Mouse (Mus musculus) heart, embryonic 12.5 days (tissue): ENCODE measurements around the gene Carhsp1. TPM values are rescaled to one million over a fixed set of nuclear protein-coding genes. Genes with fewer than 3 reads are reported as not detected.

Experiments used
- ATAC-seq: fragments of 200-750 bp; cut with Nextera tagmentation; 2 replicates; pipeline ENCODE4 v1.8.0; 2017; ENCODE audit warnings: moderate TSS enrichment, moderate library complexity; ENCODE audit not compliant: insufficient number of reproducible peaks, low FRiP score
- H3K27ac ChIP-seq: fragments of 300-500 bp; sonication (generic); 2 replicates; pipeline ENCODE4 v1.5.1; 2016; ENCODE audit warnings: mild to moderate bottlenecking, moderate library complexity; ENCODE audit not compliant: poor library complexity, severe bottlenecking
- H3K27me3 ChIP-seq: fragments of 300-500 bp; sonication (generic); replicated peaks from 2 replicates; pipeline ENCODE4 v1.6.1; 2016; ENCODE audit warnings: mild to moderate bottlenecking, moderate library complexity
- H3K36me3 ChIP-seq: fragments of 300-500 bp; sonication (generic); 2 replicates; pipeline ENCODE4 v1.6.1; 2016; ENCODE audit warnings: mild to moderate bottlenecking, moderate library complexity
- H3K4me1 ChIP-seq: fragments of 300-500 bp; sonication (generic); replicated peaks from 2 replicates; pipeline ENCODE4 v1.6.1; 2016; ENCODE audit warnings: mild to moderate bottlenecking
- H3K4me2 ChIP-seq: fragments of 300-500 bp; sonication (generic); 2 replicates; pipeline ENCODE4 v1.6.1; 2016; ENCODE audit warnings: mild to moderate bottlenecking, moderate library complexity
- H3K4me3 ChIP-seq: fragments of 300-500 bp; sonication (generic); 2 replicates; pipeline ENCODE4 v1.5.1; 2016; ENCODE audit warnings: mild to moderate bottlenecking
- H3K9ac ChIP-seq: fragments of 300-500 bp; sonication (generic); 2 replicates; pipeline ENCODE4 v1.6.1; 2016; ENCODE audit warnings: mild to moderate bottlenecking, moderate library complexity
- H3K9me3 ChIP-seq: fragments of 300-500 bp; sonication (generic); replicated peaks from 2 replicates; pipeline ENCODE4 v1.6.1; 2016; ENCODE audit warnings: mild to moderate bottlenecking, moderate library complexity
- WGBS: fragments of 180-500 bp; shearing (Covaris S2); methylation state at CpG from one replicate; pipeline ENCODE4 v1.1.7; 2016; 5-methylcytosine and 5-hydroxymethylcytosine counted together
- polyA plus RNA-seq: library from polyadenylated mRNA; unstranded; fragments of >200 nt; fragmentation: Nextera tagmentation; extraction: Ambion mirVana; gene quantifications from 2 replicates; pipeline ENCODE4 v1.2.1, GENCODE M21; 2016

Carhsp1 gene
- polyA plus RNA-seq, 1 experiment from 2014 or later = 95.8 TPM

GRCm38 (mm10) chr16:8674165-8674564 lies 2.2 kb upstream of the Carhsp1 start:
- WGBS = 4% methylated on average over 8 of the region's 8 CpGs
- H3K4me3 ChIP-seq = no peak overlapping the region

GRCm38 (mm10) chr16:8673343-8673742 lies 1.4 kb upstream of the Carhsp1 start:
- Histone ChIP-seq H3K9me3 (no peaks in the 10 kb centered on the region), H3K27me3 (no peaks in the 10 kb centered on the region), H3K27ac (no peak overlapping the region), H3K36me3 (no peaks in the 10 kb centered on the region), H3K4me1 (peaks cover 32% of the 10 kb centered on the region), H3K4me3 (no peak overlapping the region), H3K4me2 (no peak overlapping the region), H3K9ac (no peak overlapping the region)
- ATAC-seq = no peak
- 63% methylated on average over 6 of the region's 6 CpGs for whole genome bisulfite sequencing

More at GRCm38 (mm10) chr16:8674165-8674564, 2.2 kb upstream of the Carhsp1 start:
- no peak for ATAC-seq
- H3K9ac ChIP-seq = no peak overlapping the region
- no peaks in the 10 kb centered on the region for H3K36me3 ChIP-seq
- H3K27ac ChIP-seq = no peak overlapping the region
- H3K4me1 ChIP-seq = peaks cover 24% of the 10 kb centered on the region
- no peaks in the 10 kb centered on the region for H3K27me3 ChIP-seq
- H3K9me3 ChIP-seq = no peaks in the 10 kb centered on the region
- H3K4me2 ChIP-seq = 0 out of 2 replicates have a peak overlapping the region, but pooled peaks have one; percentile 14

- Histone ChIP-seq H3K36me3 (no peaks in the 10 kb centered on the region), H3K9me3 (no peaks in the 10 kb centered on the region), H3K27me3 (no peaks in the 10 kb centered on the region), H3K4me2 (peak overlapping the region; percentile 89), H3K27ac (no peak overlapping the region), H3K4me3 (peak overlapping the region; percentile 78; the same call in 1 of the 2 replicates), H3K4me1 (peaks cover 38% of the 10 kb centered on the region), H3K9ac (no peak overlapping the region)
- no peak for ATAC-seq
These were observed 856 bp upstream of the Carhsp1 start for GRCm38 (mm10) chr16:8672811-8673210.

- Histone ChIP-seq H3K27me3 (no peaks in the 10 kb centered on the region), H3K4me2 (peak overlapping the region; percentile 89), H3K9ac (peak overlapping the region; percentile 82; the same call in 1 of the 2 replicates), H3K4me1 (peaks cover 43% of the 10 kb centered on the region), H3K27ac (no peak overlapping the region), H3K4me3 (peak overlapping the region; percentile 78), H3K36me3 (no peaks in the 10 kb centered on the region), H3K9me3 (no peaks in the 10 kb centered on the region)
- ATAC-seq = no peak
- 0% methylated on average over 18 of the region's 18 CpGs for WGBS
These were observed 364 bp upstream of the Carhsp1 start for GRCm38 (mm10) chr16:8672350-8672687.

GRCm38 (mm10) chr16:8670041-8671035 lies 1.6 kb downstream of the Carhsp1 start:
- Histone ChIP-seq H3K27me3 (no peaks in the 10 kb centered on the region), H3K4me2 (peak overlapping the region; percentile 89), H3K4me1 (peaks cover 59% of the 10 kb centered on the region), H3K27ac (peak overlapping the region; percentile 77), H3K9ac (peak overlapping the region; percentile 82), H3K36me3 (no peaks in the 10 kb centered on the region), H3K9me3 (no peaks in the 10 kb centered on the region), H3K4me3 (peak overlapping the region; percentile 78)
- no peak for ATAC-seq
- WGBS = 5% methylated on average over 15 of the region's 15 CpGs

GRCm38 (mm10) chr16:8669432-8669831 lies 2.5 kb downstream of the Carhsp1 start:
- Histone ChIP-seq H3K4me3 (peak overlapping the region; percentile 78), H3K9me3 (no peaks in the 10 kb centered on the region), H3K27ac (peak overlapping the region; percentile 77), H3K4me1 (peaks cover 64% of the 10 kb centered on the region), H3K9ac (peak overlapping the region; percentile 82), H3K36me3 (0 out of 2 replicates have a peak, but pooled peaks cover 2% of the 10 kb centered on the region), H3K27me3 (no peaks in the 10 kb centered on the region), H3K4me2 (peak overlapping the region; percentile 89)
- 60% methylated on average over 5 of the region's 5 CpGs for WGBS
- ATAC-seq = no peak

GRCm38 (mm10) chr16:8668386-8668785 lies 3.6 kb downstream of the Carhsp1 start:
- ATAC-seq = no peak
- Histone ChIP-seq H3K27me3 (no peaks in the 10 kb centered on the region), H3K9me3 (no peaks in the 10 kb centered on the region), H3K4me1 (peaks cover 68% of the 10 kb centered on the region), H3K4me3 (no peak overlapping the region), H3K27ac (peak overlapping the region; percentile 77), H3K36me3 (peaks cover 11% of the 10 kb centered on the region), H3K4me2 (peak overlapping the region; percentile 89), H3K9ac (peak overlapping the region; percentile 29; the same call in 1 of the 2 replicates)
- 57% methylated on average over 2 of the region's 2 CpGs for WGBS

GRCm38 (mm10) chr16:8667814-8668213 lies 4.1 kb downstream of the Carhsp1 start:
- Histone ChIP-seq H3K27me3 (no peaks in the 10 kb centered on the region), H3K4me1 (peaks cover 74% of the 10 kb centered on the region), H3K9ac (peak overlapping the region; percentile 46), H3K27ac (peak overlapping the region; percentile 77), H3K4me3 (no peak overlapping the region), H3K36me3 (peaks cover 17% of the 10 kb centered on the region), H3K9me3 (no peaks in the 10 kb centered on the region), H3K4me2 (peak overlapping the region; percentile 89)
- WGBS = 59% methylated on average over 4 of the region's 4 CpGs
- no peak for ATAC-seq

- no peak for ATAC-seq
- no peak overlapping the region for H3K4me3 ChIP-seq
- peak overlapping the region; percentile 89; the same call in 1 of the 2 replicates for H3K4me2 ChIP-seq
- peaks cover 76% of the 10 kb centered on the region for H3K4me1 ChIP-seq
- H3K9me3 ChIP-seq = no peaks in the 10 kb centered on the region
- H3K27me3 ChIP-seq = no peaks in the 10 kb centered on the region
- H3K36me3 ChIP-seq = peaks cover 22% of the 10 kb centered on the region
- peak overlapping the region; percentile 77 for H3K27ac ChIP-seq
- H3K9ac ChIP-seq = peak overlapping the region; percentile 46
- 63% methylated on average over 7 of the region's 7 CpGs for WGBS
These were observed 4.7 kb downstream of the Carhsp1 start for GRCm38 (mm10) chr16:8667261-8667660.

- no peaks in the 10 kb centered on the region for H3K27me3 ChIP-seq
- ATAC-seq = 0 out of 2 replicates have a peak, but pooled peaks have one; percentile 22
- H3K9me3 ChIP-seq = no peaks in the 10 kb centered on the region
- H3K9ac ChIP-seq = 0 out of 2 replicates have a peak overlapping the region, but pooled peaks have one; percentile 32
- peak overlapping the region; percentile 21; the same call in 1 of the 2 replicates for H3K4me2 ChIP-seq
- H3K27ac ChIP-seq = peak overlapping the region; percentile 77
- H3K36me3 ChIP-seq = peaks cover 30% of the 10 kb centered on the region
- 13% methylated on average over 2 of the region's 2 CpGs for WGBS
- H3K4me3 ChIP-seq = no peak overlapping the region
- H3K4me1 ChIP-seq = peaks cover 76% of the 10 kb centered on the region
These were observed 5.5 kb downstream of the Carhsp1 start for GRCm38 (mm10) chr16:8666452-8666851.

- no peak overlapping the region for H3K27ac ChIP-seq
- 82% methylated on average over 5 of the region's 5 CpGs for WGBS
These were observed 6.6 kb downstream of the Carhsp1 start for GRCm38 (mm10) chr16:8665367-8665766.

More at GRCm38 (mm10) chr16:8665367-8665766, 6.6 kb downstream of the Carhsp1 start:
- Histone ChIP-seq H3K9ac (no peak overlapping the region), H3K27me3 (no peaks in the 10 kb centered on the region), H3K36me3 (peaks cover 39% of the 10 kb centered on the region), H3K9me3 (no peaks in the 10 kb centered on the region), H3K4me3 (no peak overlapping the region), H3K4me2 (no peak overlapping the region), H3K4me1 (peaks cover 67% of the 10 kb centered on the region)
- ATAC-seq = no peak
